Mouse (Mus musculus) E14TG2a.4 (cell line): ENCODE data around the gene E130309D02Rik.

ENCODE experiments used
- CTCF ChIP-seq: conservative IDR thresholded peaks from 2 replicates; pipeline ENCODE4 v1.5.1; 2014; ENCODE audit warnings: low read length
- POU5F1 ChIP-seq: IDR thresholded peaks from 2 replicates; pipeline ENCODE4 v1.6.1; 2014; ENCODE audit warnings: low read length, borderline replicate concordance

DNA sequence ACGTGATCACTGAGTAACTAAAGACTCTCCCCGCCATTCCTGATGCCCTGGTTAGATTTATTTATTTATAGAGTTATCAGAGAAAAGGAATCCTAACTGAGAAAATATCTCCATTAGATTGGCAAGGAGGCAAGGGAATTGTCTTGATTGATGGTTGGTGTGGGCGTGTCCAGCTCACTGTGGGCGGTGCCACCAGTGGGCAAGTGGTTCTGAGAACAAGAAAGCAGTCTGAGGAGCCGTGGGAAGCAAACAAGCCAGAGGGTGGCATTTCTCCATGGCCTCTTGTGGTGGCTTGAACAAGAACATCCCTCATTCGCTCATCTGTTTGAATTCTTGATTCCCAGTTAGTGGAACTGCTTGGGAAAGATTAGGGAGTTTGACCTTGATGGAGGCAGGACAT is 24.4 kb upstream of the E130309D02Rik start:
- no peak for TF ChIP-seq CTCF
- no peak for TF ChIP-seq POU5F1
